Mouse (Mus musculus): Measurements from ENCODE around the gene Aftph. TPM values are rescaled to one million over a fixed set of nuclear protein-coding genes. Genes with fewer than 3 reads are reported as not detected.

Gene Aftph
- polyA plus RNA-seq, 1 experiment from 2014 or later, result 24.5 TPM

- H3K27ac ChIP-seq (ENCODE audit: low read length), result no peak overlapping the region
- no peak for ATAC-seq (ENCODE audit: insufficient number of reproducible peaks, insufficient read depth, low FRiP score, low read depth)
Observed at GRCm38 (mm10) chr11:20691000-20691399, 50.4 kb downstream of the Aftph start.

GRCm38 (mm10) chr11:20681679-20682078 lies 59.7 kb downstream of the Aftph start:
- no peak overlapping the region for H3K4me2 ChIP-seq (replicated peaks; ENCODE audit: low read depth, low read length)
- H3K9ac ChIP-seq (replicated peaks; ENCODE audit: low read depth, low read length), result no peak overlapping the region
- H3K4me3 ChIP-seq (ENCODE audit: low read depth, low read length), result no peak overlapping the region
- no peaks in the 10 kb centered on the region for H3K36me3 ChIP-seq (ENCODE audit: control insufficient read depth, insufficient read depth, low read length)
- no peaks in the 10 kb centered on the region for H3K4me1 ChIP-seq (ENCODE audit: control insufficient read depth, insufficient read depth, low read length)
- 90% methylated on average over 5 of the region's 5 CpGs for WGBS
- ATAC-seq (ENCODE audit: insufficient number of reproducible peaks, insufficient read depth, low FRiP score, low read depth), result no peak
- H3K27ac ChIP-seq (ENCODE audit: low read length), result no peak overlapping the region
- no peaks in the 10 kb centered on the region for H3K9me3 ChIP-seq (ENCODE audit: control insufficient read depth, low read depth, low read length)
- no peaks in the 10 kb centered on the region for H3K27me3 ChIP-seq (ENCODE audit: control insufficient read depth, insufficient read depth, low read length)

More at GRCm38 (mm10) chr11:20691000-20691399, 50.4 kb downstream of the Aftph start:
- Histone ChIP-seq H3K9ac (replicated peaks; ENCODE audit: low read depth, low read length) (no peak overlapping the region), H3K27me3 (ENCODE audit: control insufficient read depth, insufficient read depth, low read length) (no peaks in the 10 kb centered on the region), H3K9me3 (ENCODE audit: control insufficient read depth, low read depth, low read length) (no peaks in the 10 kb centered on the region), H3K4me2 (replicated peaks; ENCODE audit: low read depth, low read length) (no peak overlapping the region), H3K36me3 (ENCODE audit: control insufficient read depth, insufficient read depth, low read length) (peaks cover 3% of the 10 kb centered on the region; the same call in 1 of the 2 replicates), H3K4me3 (ENCODE audit: low read depth, low read length) (no peak overlapping the region), H3K4me1 (ENCODE audit: control insufficient read depth, insufficient read depth, low read length) (no peaks in the 10 kb centered on the region)
- WGBS, result 7% methylated on average over 4 of the region's 4 CpGs

GRCm38 (mm10) chr11:20680781-20681180 lies 60.6 kb downstream of the Aftph start:
- Histone ChIP-seq H3K27ac (ENCODE audit: low read length) (no peak overlapping the region), H3K4me2 (replicated peaks; ENCODE audit: low read depth, low read length) (no peak overlapping the region), H3K4me3 (ENCODE audit: low read depth, low read length) (no peak overlapping the region), H3K9me3 (ENCODE audit: control insufficient read depth, low read depth, low read length) (no peaks in the 10 kb centered on the region), H3K4me1 (ENCODE audit: control insufficient read depth, insufficient read depth, low read length) (no peaks in the 10 kb centered on the region), H3K36me3 (ENCODE audit: control insufficient read depth, insufficient read depth, low read length) (no peaks in the 10 kb centered on the region), H3K9ac (replicated peaks; ENCODE audit: low read depth, low read length) (no peak overlapping the region), H3K27me3 (ENCODE audit: control insufficient read depth, insufficient read depth, low read length) (no peaks in the 10 kb centered on the region)
- no peak for ATAC-seq (ENCODE audit: insufficient number of reproducible peaks, insufficient read depth, low FRiP score, low read depth)
- WGBS, result 85% methylated on average over 5 of the region's 5 CpGs

GRCm38 (mm10) chr11:20679396-20679795 lies 62.0 kb downstream of the Aftph start:
- no peak for ATAC-seq (ENCODE audit: insufficient number of reproducible peaks, insufficient read depth, low FRiP score, low read depth)
- H3K27ac ChIP-seq (ENCODE audit: low read length), result no peak overlapping the region
- no peak overlapping the region for H3K4me3 ChIP-seq (ENCODE audit: low read depth, low read length)
- no peaks in the 10 kb centered on the region for H3K9me3 ChIP-seq (ENCODE audit: control insufficient read depth, low read depth, low read length)
- 66% methylated on average over 2 of the region's 2 CpGs for WGBS
- no peaks in the 10 kb centered on the region for H3K27me3 ChIP-seq (ENCODE audit: control insufficient read depth, insufficient read depth, low read length)
- H3K4me2 ChIP-seq (replicated peaks; ENCODE audit: low read depth, low read length), result no peak overlapping the region
- H3K36me3 ChIP-seq (ENCODE audit: control insufficient read depth, insufficient read depth, low read length), result no peaks in the 10 kb centered on the region
- no peaks in the 10 kb centered on the region for H3K4me1 ChIP-seq (ENCODE audit: control insufficient read depth, insufficient read depth, low read length)
- no peak overlapping the region for H3K9ac ChIP-seq (replicated peaks; ENCODE audit: low read depth, low read length)

GRCm38 (mm10) chr11:20672513-20672912 lies 68.9 kb downstream of the Aftph start:
- no peak for ATAC-seq (ENCODE audit: insufficient number of reproducible peaks, insufficient read depth, low FRiP score, low read depth)
- Histone ChIP-seq H3K9ac (replicated peaks; ENCODE audit: low read depth, low read length) (no peak overlapping the region), H3K4me3 (ENCODE audit: low read depth, low read length) (no peak overlapping the region), H3K27me3 (ENCODE audit: control insufficient read depth, insufficient read depth, low read length) (no peaks in the 10 kb centered on the region), H3K27ac (ENCODE audit: low read length) (no peak overlapping the region), H3K4me1 (ENCODE audit: control insufficient read depth, insufficient read depth, low read length) (no peaks in the 10 kb centered on the region), H3K36me3 (ENCODE audit: control insufficient read depth, insufficient read depth, low read length) (no peaks in the 10 kb centered on the region), H3K9me3 (ENCODE audit: control insufficient read depth, low read depth, low read length) (no peaks in the 10 kb centered on the region), H3K4me2 (replicated peaks; ENCODE audit: low read depth, low read length) (no peak overlapping the region)
- 61% methylated on average over 6 of the region's 6 CpGs for WGBS

GRCm38 (mm10) chr11:20671789-20672392 lies 69.5 kb downstream of the Aftph start:
- H3K9me3 ChIP-seq (ENCODE audit: control insufficient read depth, low read depth, low read length), result no peaks in the 10 kb centered on the region
- 48% methylated on average over 6 of the region's 6 CpGs for WGBS
- no peak overlapping the region for H3K27ac ChIP-seq (ENCODE audit: low read length)
- H3K9ac ChIP-seq (replicated peaks; ENCODE audit: low read depth, low read length), result no peak overlapping the region
- H3K27me3 ChIP-seq (ENCODE audit: control insufficient read depth, insufficient read depth, low read length), result no peaks in the 10 kb centered on the region
- no peaks in the 10 kb centered on the region for H3K36me3 ChIP-seq (ENCODE audit: control insufficient read depth, insufficient read depth, low read length)
- H3K4me3 ChIP-seq (ENCODE audit: low read depth, low read length), result no peak overlapping the region
- H3K4me2 ChIP-seq (replicated peaks; ENCODE audit: low read depth, low read length), result no peak overlapping the region
- H3K4me1 ChIP-seq (ENCODE audit: control insufficient read depth, insufficient read depth, low read length), result no peaks in the 10 kb centered on the region
- no peak for ATAC-seq (ENCODE audit: insufficient number of reproducible peaks, insufficient read depth, low FRiP score, low read depth)

GRCm38 (mm10) chr11:20664878-20665277 lies 76.5 kb downstream of the Aftph start:
- no peak for ATAC-seq (ENCODE audit: insufficient number of reproducible peaks, insufficient read depth, low FRiP score, low read depth)
- no peaks in the 10 kb centered on the region for H3K9me3 ChIP-seq (ENCODE audit: control insufficient read depth, low read depth, low read length)
- WGBS, result 76% methylated on average over 9 of the region's 9 CpGs
- H3K36me3 ChIP-seq (ENCODE audit: control insufficient read depth, insufficient read depth, low read length), result no peaks in the 10 kb centered on the region
- H3K4me3 ChIP-seq (ENCODE audit: low read depth, low read length), result no peak overlapping the region
- no peak overlapping the region for H3K27ac ChIP-seq (ENCODE audit: low read length)
- H3K27me3 ChIP-seq (ENCODE audit: control insufficient read depth, insufficient read depth, low read length), result no peaks in the 10 kb centered on the region
- no peaks in the 10 kb centered on the region for H3K4me1 ChIP-seq (ENCODE audit: control insufficient read depth, insufficient read depth, low read length)
- no peak overlapping the region for H3K4me2 ChIP-seq (replicated peaks; ENCODE audit: low read depth, low read length)
- no peak overlapping the region for H3K9ac ChIP-seq (replicated peaks; ENCODE audit: low read depth, low read length)

GRCm38 (mm10) chr11:20663580-20664198 lies 77.7 kb downstream of the Aftph start:
- H3K9me3 ChIP-seq (ENCODE audit: control insufficient read depth, low read depth, low read length), result no peaks in the 10 kb centered on the region
- H3K9ac ChIP-seq (replicated peaks; ENCODE audit: low read depth, low read length), result no peak overlapping the region
- no peaks in the 10 kb centered on the region for H3K4me1 ChIP-seq (ENCODE audit: control insufficient read depth, insufficient read depth, low read length)
- H3K36me3 ChIP-seq (ENCODE audit: control insufficient read depth, insufficient read depth, low read length), result no peaks in the 10 kb centered on the region
- H3K4me3 ChIP-seq (ENCODE audit: low read depth, low read length), result no peak overlapping the region
- 49% methylated on average over 5 of the region's 5 CpGs for WGBS
- no peak overlapping the region for H3K27ac ChIP-seq (ENCODE audit: low read length)
- no peak for ATAC-seq (ENCODE audit: insufficient number of reproducible peaks, insufficient read depth, low FRiP score, low read depth)
- H3K4me2 ChIP-seq (replicated peaks; ENCODE audit: low read depth, low read length), result no peak overlapping the region
- H3K27me3 ChIP-seq (ENCODE audit: control insufficient read depth, insufficient read depth, low read length), result no peaks in the 10 kb centered on the region

GRCm38 (mm10) chr11:20662811-20663210 lies 78.6 kb downstream of the Aftph start:
- 64% methylated on average over 7 of the region's 7 CpGs for WGBS
- Histone ChIP-seq H3K36me3 (ENCODE audit: control insufficient read depth, insufficient read depth, low read length) (no peaks in the 10 kb centered on the region), H3K9me3 (ENCODE audit: control insufficient read depth, low read depth, low read length) (no peaks in the 10 kb centered on the region), H3K4me3 (ENCODE audit: low read depth, low read length) (no peak overlapping the region), H3K27ac (ENCODE audit: low read length) (no peak overlapping the region), H3K4me1 (ENCODE audit: control insufficient read depth, insufficient read depth, low read length) (no peaks in the 10 kb centered on the region), H3K4me2 (replicated peaks; ENCODE audit: low read depth, low read length) (no peak overlapping the region), H3K27me3 (ENCODE audit: control insufficient read depth, insufficient read depth, low read length) (no peaks in the 10 kb centered on the region), H3K9ac (replicated peaks; ENCODE audit: low read depth, low read length) (no peak overlapping the region)
- ATAC-seq (ENCODE audit: insufficient number of reproducible peaks, insufficient read depth, low FRiP score, low read depth), result peak; percentile 56; the same call in 1 of the 2 replicates

All from stomach, embryonic 14.5 days (tissue).